Mouse (Mus musculus) intestine, postnatal 0 days (tissue): ENCODE data around the gene Pcx. TPM values are rescaled to one million over a fixed set of nuclear protein-coding genes. Genes with fewer than 3 reads are reported as not detected.
A peak's percentile ranks its signal among the peaks of the same experiment; 100 is the strongest.

Experiments used
- ATAC-seq: fragments of 200-750 bp; cut with Nextera tagmentation; 2 replicates; pipeline ENCODE4 v1.8.0; 2017; ENCODE audit warnings: mild to moderate bottlenecking, moderate TSS enrichment, moderate library complexity
- H3K27ac ChIP-seq: fragments of 300-500 bp; sonication (generic); 2 replicates; pipeline ENCODE4 v1.5.1; 2014; ENCODE audit warnings: mild to moderate bottlenecking, low read depth, low read length, moderate library complexity
- H3K27me3 ChIP-seq: fragments of 300-500 bp; sonication (generic); replicated peaks from 2 replicates; pipeline ENCODE4 v1.6.1; 2014; ENCODE audit warnings: low read length, mixed read lengths; ENCODE audit not compliant: control insufficient read depth, insufficient read depth
- H3K36me3 ChIP-seq: fragments of 300-500 bp; sonication (generic); 2 replicates; pipeline ENCODE4 v1.6.1; 2014; ENCODE audit warnings: mild to moderate bottlenecking, moderate library complexity; ENCODE audit not compliant: control insufficient read depth, insufficient read depth
- H3K4me1 ChIP-seq: fragments of 300-500 bp; sonication (generic); replicated peaks from 2 replicates; pipeline ENCODE4 v1.6.1; 2014; ENCODE audit warnings: antibody characterized with exemption, low read length, mixed read lengths; ENCODE audit not compliant: control insufficient read depth, insufficient read depth
- H3K4me2 ChIP-seq: fragments of 300-500 bp; sonication (generic); replicated peaks from 2 replicates; pipeline ENCODE4 v1.6.1; 2014; ENCODE audit warnings: low read depth, mild to moderate bottlenecking, moderate library complexity
- H3K4me3 ChIP-seq: fragments of 300-500 bp; sonication (generic); 2 replicates; pipeline ENCODE4 v1.5.1; 2014; ENCODE audit warnings: low read depth, low read length
- H3K9ac ChIP-seq: fragments of 300-500 bp; sonication (generic); 2 replicates; pipeline ENCODE4 v1.6.1; 2014; ENCODE audit warnings: mild to moderate bottlenecking, low read depth, low read length
- H3K9me3 ChIP-seq: fragments of 300-500 bp; sonication (generic); 2 replicates; pipeline ENCODE4 v1.6.1; 2016; ENCODE audit warnings: mixed run types; ENCODE audit not compliant: control insufficient read depth
- CTCF ChIP-seq: sonication (generic); IDR thresholded peaks from 2 replicates; pipeline ENCODE4 v1.5.1; 2016; ENCODE audit warnings: low read depth, mild to moderate bottlenecking, control low read depth, antibody characterized with exemption, moderate library complexity
- WGBS: fragments of 180-500 bp; shearing (Covaris S2); extraction: QIAGEN DNeasy Blood & Tissue Kit; methylation state at CpG from one replicate; pipeline ENCODE4 v1.1.7; 2014; 5-methylcytosine and 5-hydroxymethylcytosine counted together
- polyA plus RNA-seq: library from polyadenylated mRNA; unstranded; fragments of >200 nt; fragmentation: Nextera tagmentation; extraction: Ambion mirVana; gene quantifications from 2 replicates; pipeline ENCODE4 v1.2.1, GENCODE M21; 2015

Pcx gene
- polyA plus RNA-seq, 1 experiment from 2014 or later, result 6.1 TPM

- Histone ChIP-seq H3K36me3 (no peaks in the 10 kb centered on the region), H3K4me3 (no peak overlapping the region), H3K27ac (0 out of 2 replicates have a peak overlapping the region, but pooled peaks have one; percentile 92), H3K9me3 (no peaks in the 10 kb centered on the region), H3K4me1 (peaks cover 4% of the 10 kb centered on the region; the same call in 1 of the 2 replicates), H3K4me2 (peak overlapping the region; percentile 59; the same call in 1 of the 2 replicates), H3K27me3 (no peaks in the 10 kb centered on the region), H3K9ac (no peak overlapping the region)
- ATAC-seq, result no peak
- no peak for TF ChIP-seq CTCF
- 83% methylated on average over 5 of the region's 5 CpGs for WGBS
Measured at GRCm38 (mm10) chr19:4495814-4496213, 14.5 kb upstream of the Pcx start.

- Histone ChIP-seq H3K4me1 (peaks cover 4% of the 10 kb centered on the region; the same call in 1 of the 2 replicates), H3K9me3 (no peaks in the 10 kb centered on the region), H3K36me3 (no peaks in the 10 kb centered on the region), H3K27me3 (no peaks in the 10 kb centered on the region), H3K9ac (no peak overlapping the region), H3K4me2 (peak overlapping the region; percentile 59), H3K27ac (peak overlapping the region; percentile 92), H3K4me3 (no peak overlapping the region; the same call in 1 of the 2 replicates)
- TF ChIP-seq CTCF, result no peak
- 52% methylated on average over 3 of the region's 3 CpGs for WGBS
- ATAC-seq, result peak; percentile 74
Measured at GRCm38 (mm10) chr19:4496535-4497262, 13.6 kb upstream of the Pcx start.

GRCm38 (mm10) chr19:4497263-4497973, 12.9 kb upstream of the Pcx start:
- H3K27me3 ChIP-seq, result no peaks in the 10 kb centered on the region
- WGBS, result 6% methylated on average over 4 of the region's 4 CpGs
- H3K4me3 ChIP-seq, result peak overlapping the region; percentile 37
- H3K27ac ChIP-seq, result peak overlapping the region; percentile 92
- H3K36me3 ChIP-seq, result no peaks in the 10 kb centered on the region
- H3K4me2 ChIP-seq, result peak overlapping the region; percentile 59
- ATAC-seq, result peak; percentile 50
- TF ChIP-seq CTCF, result peak; percentile 96
- H3K9ac ChIP-seq, result peak overlapping the region; percentile 64
- H3K9me3 ChIP-seq, result no peaks in the 10 kb centered on the region
- H3K4me1 ChIP-seq, result peaks cover 4% of the 10 kb centered on the region; the same call in 1 of the 2 replicates

- Histone ChIP-seq H3K27me3 (no peaks in the 10 kb centered on the region), H3K9me3 (no peaks in the 10 kb centered on the region), H3K27ac (peak within 1 kb of the TSS; percentile 92), H3K36me3 (no peaks in the 10 kb centered on the region), H3K4me2 (peak within 1 kb of the TSS; percentile 59), H3K4me3 (peak within 1 kb of the TSS; percentile 37), H3K9ac (peak within 1 kb of the TSS; percentile 64), H3K4me1 (peaks cover 4% of the 10 kb centered on the region; the same call in 1 of the 2 replicates)
- ATAC-seq, result peak; percentile 73
- TF ChIP-seq CTCF, result no peak
- 44% methylated on average over 16 of the region's 16 CpGs for WGBS
Measured at GRCm38 (mm10) chr19:4498062-4498933, 12.0 kb upstream of the Pcx start, which contains the start of gene 2010003K11Rik. Gene 2010003K11Rik, minus strand, starts transcription at chr19:4498583.

- H3K36me3 ChIP-seq, result no peaks in the 10 kb centered on the region
- TF ChIP-seq CTCF, result no peak
- no peak overlapping the region for H3K4me2 ChIP-seq
- no peak overlapping the region for H3K27ac ChIP-seq
- H3K9ac ChIP-seq, result no peak overlapping the region
- no peak for ATAC-seq
- H3K4me3 ChIP-seq, result no peak overlapping the region
- H3K27me3 ChIP-seq, result no peaks in the 10 kb centered on the region
- WGBS, result 52% methylated on average over 2 of the region's 2 CpGs
- H3K9me3 ChIP-seq, result no peaks in the 10 kb centered on the region
- no peaks in the 10 kb centered on the region for H3K4me1 ChIP-seq
Measured at GRCm38 (mm10) chr19:4502701-4503100, 7.6 kb upstream of the Pcx start.
